Mouse (Mus musculus) limb, embryonic 13.5 days (tissue): Measurements from ENCODE around the gene Calu. TPM values are rescaled to one million over a fixed set of nuclear protein-coding genes. Genes with fewer than 3 reads are reported as not detected.
A peak's percentile ranks its signal among the peaks of the same experiment; 100 is the strongest.
"Not testable (repeated sequence)": the region's sequence is repeated elsewhere in the genome, so short reads cannot be mapped to it uniquely, and the experiment has no call there.

Source experiments
- ATAC-seq: fragments of 200-750 bp; cut with Nextera tagmentation; 2 replicates; pipeline ENCODE4 v1.8.0; 2017; ENCODE audit warnings: low read depth, moderate number of reproducible peaks, moderate TSS enrichment; ENCODE audit not compliant: low FRiP score
- H3K27ac ChIP-seq: fragments of 300-500 bp; sonication (generic); 2 replicates; pipeline ENCODE4 v1.5.1; 2015; ENCODE audit warnings: inconsistent platforms, mild to moderate bottlenecking, moderate library complexity
- H3K27me3 ChIP-seq: fragments of 300-500 bp; sonication (generic); 2 replicates; pipeline ENCODE4 v1.6.1; 2015; ENCODE audit warnings: mild to moderate bottlenecking, inconsistent platforms
- H3K36me3 ChIP-seq: fragments of 300-500 bp; sonication (generic); 2 replicates; pipeline ENCODE4 v1.6.1; 2015; ENCODE audit warnings: inconsistent platforms, mild to moderate bottlenecking, moderate library complexity
- H3K4me1 ChIP-seq: fragments of 300-500 bp; sonication (generic); 2 replicates; pipeline ENCODE4 v1.6.1; 2015; ENCODE audit warnings: inconsistent platforms
- H3K4me2 ChIP-seq: fragments of 300-500 bp; sonication (generic); replicated peaks from 2 replicates; pipeline ENCODE4 v1.6.1; 2015; ENCODE audit warnings: inconsistent platforms, mild to moderate bottlenecking, moderate library complexity
- H3K4me3 ChIP-seq: fragments of 300-500 bp; sonication (generic); 2 replicates; pipeline ENCODE4 v1.5.1; 2015; ENCODE audit warnings: moderate library complexity, mild to moderate bottlenecking, inconsistent platforms
- H3K9ac ChIP-seq: fragments of 300-500 bp; sonication (generic); 2 replicates; pipeline ENCODE4 v1.6.1; 2015; ENCODE audit warnings: mild to moderate bottlenecking, inconsistent platforms
- H3K9me3 ChIP-seq: fragments of 300-500 bp; sonication (generic); 2 replicates; pipeline ENCODE4 v1.6.1; 2016; ENCODE audit warnings: inconsistent platforms
- WGBS: fragments of 180-500 bp; shearing (Covaris S2); methylation state at CpG from one replicate; pipeline ENCODE4 v1.1.7; 2015; 5-methylcytosine and 5-hydroxymethylcytosine counted together
- polyA plus RNA-seq: library from polyadenylated mRNA; unstranded; fragments of >200 nt; fragmentation: Nextera tagmentation; extraction: Ambion mirVana; gene quantifications from 2 replicates; pipeline ENCODE4 v1.2.1, GENCODE M21; 2015

Gene Calu
- polyA plus RNA-seq, 1 experiment from 2014 or later, result 476 TPM

GRCm38 (mm10) chr6:29322735-29323134 lies 25.1 kb upstream of the Calu start:
- Histone ChIP-seq H3K4me1 (no peaks in the 10 kb centered on the region), H3K27ac (no peak overlapping the region), H3K27me3 (no peaks in the 10 kb centered on the region), H3K9me3 (no peaks in the 10 kb centered on the region), H3K36me3 (no peaks in the 10 kb centered on the region), H3K4me3 (no peak overlapping the region), H3K9ac (no peak overlapping the region), H3K4me2 (no peak overlapping the region)
- 82% methylated on average over 4 of the region's 4 CpGs for WGBS
- ATAC-seq, result no peak

GRCm38 (mm10) chr6:29326961-29327360 lies 20.9 kb upstream of the Calu start:
- Histone ChIP-seq H3K36me3 (no peaks in the 10 kb centered on the region), H3K4me3 (no peak overlapping the region), H3K9ac (no peak overlapping the region), H3K27me3 (no peaks in the 10 kb centered on the region), H3K9me3 (no peaks in the 10 kb centered on the region), H3K4me1 (no peaks in the 10 kb centered on the region), H3K27ac (no peak overlapping the region), H3K4me2 (no peak overlapping the region)
- no peak for ATAC-seq
- WGBS, result 78% methylated on average over 9 of the region's 9 CpGs

- H3K9me3 ChIP-seq, result no peaks in the 10 kb centered on the region
- H3K27ac ChIP-seq, result no peak overlapping the region
- no peak overlapping the region for H3K4me3 ChIP-seq
- no peak for ATAC-seq
- no peak overlapping the region for H3K9ac ChIP-seq
- WGBS, result 65% methylated on average over 4 of the region's 4 CpGs
- no peaks in the 10 kb centered on the region for H3K36me3 ChIP-seq
- H3K27me3 ChIP-seq, result no peaks in the 10 kb centered on the region
- no peaks in the 10 kb centered on the region for H3K4me1 ChIP-seq
- no peak overlapping the region for H3K4me2 ChIP-seq
Observed at GRCm38 (mm10) chr6:29329514-29329913, 18.4 kb upstream of the Calu start.

- not testable (repeated sequence) for H3K27me3 ChIP-seq, H3K4me2 ChIP-seq, H3K36me3 ChIP-seq, H3K9me3 ChIP-seq, H3K9ac ChIP-seq, H3K4me3 ChIP-seq, H3K27ac ChIP-seq, ATAC-seq
- WGBS, result 94% methylated on average over 2 of the region's 2 CpGs
- H3K4me1 ChIP-seq, result peaks cover 23% of the 10 kb centered on the region
Observed at GRCm38 (mm10) chr6:29346512-29346911, 1.4 kb upstream of the Calu start.

GRCm38 (mm10) chr6:29347189-29347588 lies 680 bp upstream of the Calu start:
- Histone ChIP-seq H3K9ac (peak overlapping the region; percentile 74), H3K4me1 (peaks cover 26% of the 10 kb centered on the region), H3K4me3 (peak overlapping the region; percentile 92), H3K36me3 (no peaks in the 10 kb centered on the region), H3K27ac (peak overlapping the region; percentile 91), H3K9me3 (no peaks in the 10 kb centered on the region), H3K4me2 (peak overlapping the region; percentile 76), H3K27me3 (no peaks in the 10 kb centered on the region)
- 34% methylated on average over 7 of the region's 7 CpGs for WGBS
- ATAC-seq, result no peak

- peak overlapping the region; percentile 92 for H3K4me3 ChIP-seq
- H3K9ac ChIP-seq, result peak overlapping the region; percentile 93
- ATAC-seq, result no peak; the same call in 1 of the 2 replicates
- H3K27me3 ChIP-seq, result no peaks in the 10 kb centered on the region
- under 1% methylated on average over 15 of the region's 15 CpGs for WGBS
- H3K4me1 ChIP-seq, result peaks cover 26% of the 10 kb centered on the region
- no peaks in the 10 kb centered on the region for H3K9me3 ChIP-seq
- no peaks in the 10 kb centered on the region for H3K36me3 ChIP-seq
- H3K27ac ChIP-seq, result peak overlapping the region; percentile 81
- peak overlapping the region; percentile 71 for H3K4me2 ChIP-seq
Observed at GRCm38 (mm10) chr6:29348371-29348724, 479 bp downstream of the Calu start.

- Histone ChIP-seq H3K9ac (no peak overlapping the region), H3K27ac (no peak overlapping the region), H3K36me3 (peaks cover 6% of the 10 kb centered on the region), H3K4me3 (no peak overlapping the region), H3K4me1 (peaks cover 26% of the 10 kb centered on the region), H3K4me2 (no peak overlapping the region), H3K27me3 (no peaks in the 10 kb centered on the region), H3K9me3 (no peaks in the 10 kb centered on the region)
- no peak for ATAC-seq
Observed at GRCm38 (mm10) chr6:29351613-29352012, 3.7 kb downstream of the Calu start.

GRCm38 (mm10) chr6:29352816-29353215 lies 4.9 kb downstream of the Calu start:
- WGBS, result 75% methylated on average over 5 of the region's 5 CpGs
- Histone ChIP-seq H3K9me3 (no peaks in the 10 kb centered on the region), H3K4me2 (no peak overlapping the region), H3K4me1 (peaks cover 20% of the 10 kb centered on the region), H3K4me3 (no peak overlapping the region), H3K27ac (no peak overlapping the region), H3K36me3 (peaks cover 17% of the 10 kb centered on the region), H3K27me3 (no peaks in the 10 kb centered on the region), H3K9ac (no peak overlapping the region)
- ATAC-seq, result no peak

- no peak for ATAC-seq
- H3K36me3 ChIP-seq, result peaks cover 48% of the 10 kb centered on the region
- no peak overlapping the region for H3K4me2 ChIP-seq
- no peak overlapping the region for H3K27ac ChIP-seq
- H3K9ac ChIP-seq, result no peak overlapping the region
- H3K9me3 ChIP-seq, result no peaks in the 10 kb centered on the region
- peaks cover 22% of the 10 kb centered on the region for H3K4me1 ChIP-seq
- H3K27me3 ChIP-seq, result no peaks in the 10 kb centered on the region
- H3K4me3 ChIP-seq, result no peak overlapping the region
- WGBS, result 91% methylated on average over 3 of the region's 3 CpGs
Observed at GRCm38 (mm10) chr6:29359386-29359785, 11.5 kb downstream of the Calu start.

- H3K27ac ChIP-seq, result no peak overlapping the region
- H3K4me2 ChIP-seq, result no peak overlapping the region
- H3K4me1 ChIP-seq, result peaks cover 22% of the 10 kb centered on the region
- no peak overlapping the region for H3K4me3 ChIP-seq
- no peak for ATAC-seq
- 82% methylated on average over 6 of the region's 6 CpGs for WGBS
- no peak overlapping the region for H3K9ac ChIP-seq
- peaks cover 52% of the 10 kb centered on the region for H3K36me3 ChIP-seq
- H3K27me3 ChIP-seq, result no peaks in the 10 kb centered on the region
- no peaks in the 10 kb centered on the region for H3K9me3 ChIP-seq
Observed at GRCm38 (mm10) chr6:29360211-29360610, 12.3 kb downstream of the Calu start.

GRCm38 (mm10) chr6:29362246-29363128 lies 14.6 kb downstream of the Calu start:
- 40% methylated on average over 7 of the region's 7 CpGs for WGBS
- Histone ChIP-seq H3K9ac (no peak overlapping the region), H3K4me1 (peaks cover 22% of the 10 kb centered on the region), H3K27me3 (no peaks in the 10 kb centered on the region), H3K4me3 (no peak overlapping the region), H3K36me3 (peaks cover 60% of the 10 kb centered on the region), H3K9me3 (no peaks in the 10 kb centered on the region), H3K4me2 (no peak overlapping the region), H3K27ac (peak overlapping the region; percentile 52; the same call in 1 of the 2 replicates)
- no peak for ATAC-seq

GRCm38 (mm10) chr6:29363129-29363515 lies 15.3 kb downstream of the Calu start:
- peak overlapping the region; percentile 52; the same call in 1 of the 2 replicates for H3K27ac ChIP-seq
- no peak overlapping the region for H3K4me2 ChIP-seq
- 52% methylated on average over 3 of the region's 3 CpGs for WGBS
- no peaks in the 10 kb centered on the region for H3K9me3 ChIP-seq
- H3K9ac ChIP-seq, result no peak overlapping the region
- H3K4me3 ChIP-seq, result no peak overlapping the region
- ATAC-seq, result no peak
- H3K4me1 ChIP-seq, result peaks cover 22% of the 10 kb centered on the region
- H3K36me3 ChIP-seq, result peaks cover 58% of the 10 kb centered on the region
- H3K27me3 ChIP-seq, result no peaks in the 10 kb centered on the region

- Histone ChIP-seq H3K27me3 (no peaks in the 10 kb centered on the region), H3K36me3 (peaks cover 65% of the 10 kb centered on the region), H3K4me2 (no peak overlapping the region), H3K9me3 (no peaks in the 10 kb centered on the region), H3K4me3 (no peak overlapping the region), H3K27ac (no peak overlapping the region), H3K9ac (no peak overlapping the region), H3K4me1 (peaks cover 20% of the 10 kb centered on the region)
- 89% methylated on average over 1 of the region's 1 CpGs for WGBS
- no peak for ATAC-seq
Observed at GRCm38 (mm10) chr6:29365277-29365676, 17.4 kb downstream of the Calu start.
